Mouse (Mus musculus): Measurements from ENCODE around the gene Atp6v1b1.

Gene Atp6v1b1

DNA sequence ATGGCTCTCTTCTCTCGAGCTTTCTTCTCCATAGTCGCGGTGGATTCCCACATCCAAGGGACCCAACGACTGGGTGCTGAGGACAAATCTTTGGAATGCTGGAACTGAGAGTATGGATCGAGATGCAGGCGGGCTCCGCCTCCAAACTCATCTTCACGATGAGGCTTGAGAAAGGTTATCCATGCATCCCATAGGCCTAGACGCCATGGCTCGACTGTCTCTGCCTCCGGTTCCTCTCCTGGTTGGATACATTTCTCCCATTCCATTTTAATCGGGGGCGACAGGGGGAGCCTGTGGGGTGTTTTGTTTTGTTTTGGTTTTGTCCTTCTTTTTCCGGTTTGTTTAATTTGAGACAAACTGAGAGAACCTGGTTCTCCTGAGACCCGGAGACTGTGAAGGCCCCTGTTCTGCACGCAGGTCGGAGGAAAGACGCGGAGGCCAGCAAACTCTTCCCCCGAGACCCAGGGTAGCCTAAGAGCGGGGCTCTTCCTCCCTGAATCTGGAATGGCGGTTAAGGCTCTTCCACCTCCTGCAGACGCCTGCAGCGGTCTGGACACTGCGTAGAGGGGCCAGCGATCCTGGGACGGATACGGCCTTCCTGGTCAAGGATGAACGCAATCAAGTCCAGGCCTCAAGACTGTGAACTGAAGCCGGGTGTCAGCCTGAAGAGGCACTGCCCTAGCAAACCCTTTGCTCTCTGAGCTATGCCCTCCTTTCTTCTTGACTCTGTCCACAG is 27.2 kb upstream of the Atp6v1b1 start:
- in situ Hi-C loops (cut with MboI, MseI) = no loop called here

- in situ Hi-C loops (cut with MboI, MseI) = no loop called here
Measured at GRCm38 (mm10) chr6:83717026-83717425, 25.8 kb upstream of the Atp6v1b1 start.

- in situ Hi-C loops (cut with MboI, MseI) = no loop called here
Measured at GRCm38 (mm10) chr6:83722526-83722925, 20.3 kb upstream of the Atp6v1b1 start.

- in situ Hi-C loops (cut with MboI, MseI) = no loop called here
Measured at GRCm38 (mm10) chr6:83727178-83727577, 15.6 kb upstream of the Atp6v1b1 start.

DNA sequence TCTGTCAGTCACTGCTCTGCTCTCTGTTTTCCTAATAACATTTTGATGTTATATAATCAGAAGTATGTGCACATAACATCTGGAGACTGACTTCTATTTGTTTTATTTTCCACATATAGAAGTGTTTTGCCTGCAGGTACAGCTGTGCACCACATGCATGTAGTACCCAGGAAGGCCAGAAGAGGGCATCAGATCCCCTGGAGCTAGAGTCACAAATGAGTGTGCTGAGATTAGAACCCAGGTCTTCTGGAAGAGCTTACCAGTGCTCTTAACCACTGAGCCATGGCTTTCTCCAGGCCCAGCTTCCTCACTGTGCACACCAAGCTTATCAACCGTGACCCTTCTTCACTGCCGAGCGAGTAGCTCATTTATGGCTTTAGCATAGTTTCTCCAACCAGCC is 14.3 kb upstream of the Atp6v1b1 start:
- in situ Hi-C loops (cut with MboI, MseI) = no loop called here

DNA sequence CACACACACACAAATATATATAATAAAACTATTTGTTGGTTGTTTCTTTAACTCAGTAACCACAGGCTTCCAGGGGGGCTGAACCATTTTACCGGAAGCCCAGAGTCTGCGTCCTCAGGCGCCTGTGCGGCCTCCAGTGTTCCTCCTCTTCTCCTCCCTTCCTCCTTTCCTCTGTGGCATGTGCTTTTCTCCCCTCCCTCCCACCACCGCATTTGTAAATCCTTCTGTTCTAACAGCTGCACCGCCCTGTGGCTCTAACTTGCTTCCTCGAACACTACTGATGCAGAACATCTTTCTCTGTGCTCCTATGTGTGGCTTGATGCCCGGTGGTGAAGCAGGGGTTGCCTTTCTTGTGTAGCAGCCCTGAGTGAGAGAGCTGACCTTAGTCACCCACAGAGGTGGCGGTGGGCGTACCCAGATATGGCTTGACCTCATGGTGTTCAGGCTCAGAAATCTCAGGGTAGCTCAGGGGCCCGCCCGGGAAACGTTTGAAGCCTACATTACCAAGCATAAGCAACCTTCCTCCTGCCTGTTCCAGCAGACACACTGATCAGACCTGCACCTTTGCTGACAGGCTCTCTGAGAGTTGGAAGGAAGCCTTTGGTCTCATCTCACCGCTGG is 13.3 kb upstream of the Atp6v1b1 start:
- in situ Hi-C loops (cut with MboI, MseI) = no loop called here

GRCm38 (mm10) chr6:83731128-83731527 is 11.7 kb upstream of the Atp6v1b1 start:
- in situ Hi-C loops (cut with MboI, MseI) = no loop called here

DNA sequence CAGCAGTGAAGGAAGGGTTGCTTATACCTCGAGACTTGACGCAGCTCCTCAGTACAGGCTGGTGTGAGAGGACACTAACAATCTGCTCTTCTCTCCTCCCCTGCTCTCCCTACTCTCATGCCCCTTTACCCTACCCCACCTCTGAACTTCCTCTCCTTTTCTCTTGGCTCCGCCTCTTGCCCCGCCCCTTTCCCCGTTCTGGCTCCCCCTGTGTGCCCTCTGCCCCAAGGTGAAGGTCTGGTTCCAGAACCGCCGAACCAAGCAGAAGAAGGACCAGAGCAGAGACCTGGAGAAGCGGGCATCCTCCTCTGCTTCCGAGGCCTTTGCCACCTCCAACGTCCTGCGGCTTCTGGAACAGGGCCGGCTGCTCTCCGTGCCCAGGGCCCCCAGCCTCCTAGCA is 5.5 kb upstream of the Atp6v1b1 start:
- in situ Hi-C loops (cut with MboI, MseI) = no loop called here

DNA sequence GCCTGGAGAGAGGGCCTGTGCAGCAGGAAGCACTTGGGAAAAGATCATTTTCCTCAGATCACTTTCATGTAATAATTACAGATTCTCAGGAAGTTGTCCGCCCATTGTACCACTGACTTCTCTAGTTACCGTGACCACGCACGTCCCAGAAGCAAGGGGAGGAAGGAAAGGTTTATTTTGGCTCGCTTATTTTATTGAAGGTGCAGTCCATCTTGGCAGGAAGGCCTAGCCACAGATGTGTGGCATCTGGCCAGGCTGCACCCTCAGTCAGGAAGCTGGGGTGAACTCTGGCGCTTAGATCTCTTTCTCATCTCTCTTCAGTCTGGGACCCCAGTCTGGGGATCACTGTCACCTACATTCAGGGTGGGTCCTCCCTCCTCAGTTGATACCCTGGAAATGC is 4.2 kb upstream of the Atp6v1b1 start:
- in situ Hi-C loops (cut with MboI, MseI) = no loop called here

DNA sequence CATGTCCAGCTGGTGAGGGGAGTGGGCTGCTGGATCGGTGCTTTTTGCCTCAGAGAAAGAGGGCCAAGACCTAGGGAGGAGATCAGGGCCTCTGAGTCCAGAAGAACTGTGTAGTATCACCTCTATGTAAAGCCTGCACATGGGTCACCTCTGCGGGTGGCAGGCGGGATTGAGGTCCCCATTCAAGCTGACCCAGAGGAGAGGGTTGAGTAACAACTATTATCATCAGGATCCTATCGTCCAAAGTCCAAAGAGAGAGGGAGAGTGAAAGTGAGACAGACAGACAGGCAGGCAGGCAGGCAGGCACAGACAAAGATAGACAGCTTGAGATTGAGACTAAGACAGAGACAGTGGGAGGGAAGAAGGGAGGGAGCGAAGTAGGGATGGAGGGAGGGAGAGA is 422 bp downstream of the Atp6v1b1 start:
- in situ Hi-C loops (cut with MboI, MseI) = loop anchor here in 1 of 2 experiments (5.0 kb wide), 1 partner anchor 56 kb away; no protein-coding TSS in a partner anchor

DNA sequence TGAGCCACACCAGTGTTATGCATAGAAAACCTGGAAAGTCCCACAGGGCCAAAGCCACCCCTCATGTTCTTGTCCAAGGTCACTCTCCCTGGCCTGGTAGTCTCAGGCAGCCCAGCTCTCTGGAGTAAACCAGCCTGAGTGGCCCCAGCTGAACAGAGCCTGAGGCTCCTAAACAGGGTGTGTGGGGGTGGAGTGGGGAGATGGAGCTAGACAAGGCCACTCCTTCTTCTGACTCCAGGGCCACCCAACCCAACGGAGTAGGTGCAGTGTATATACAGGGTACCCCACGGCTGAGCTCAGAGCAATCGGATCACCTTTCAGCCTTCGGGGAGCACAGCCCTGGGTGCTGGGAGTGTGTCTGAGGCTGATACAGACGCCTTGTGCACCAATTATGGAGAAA is 1.3 kb downstream of the Atp6v1b1 start:
- in situ Hi-C loops (cut with MboI, MseI) = loop anchor here in 1 of 2 experiments (5.0 kb wide), 1 partner anchor 57 kb away; no protein-coding TSS in a partner anchor

- in situ Hi-C loops (cut with MboI, MseI) = loop anchor here in 1 of 2 experiments (5.0 kb wide), 1 partner anchor 57 kb away; no protein-coding TSS in a partner anchor
Measured at GRCm38 (mm10) chr6:83744557-83744956, 1.8 kb downstream of the Atp6v1b1 start.

- in situ Hi-C loops (cut with MboI, MseI) = loop anchor here in 1 of 2 experiments (5.0 kb wide), 1 partner anchor 53 kb away; no protein-coding TSS in a partner anchor
Measured at GRCm38 (mm10) chr6:83745466-83745865, 2.7 kb downstream of the Atp6v1b1 start.

- in situ Hi-C loops (cut with MboI, MseI) = loop anchor here in 1 of 2 experiments (5.0 kb wide), 1 partner anchor 57 kb away; no protein-coding TSS in a partner anchor
Measured at GRCm38 (mm10) chr6:83749286-83749685, 6.5 kb downstream of the Atp6v1b1 start.

DNA sequence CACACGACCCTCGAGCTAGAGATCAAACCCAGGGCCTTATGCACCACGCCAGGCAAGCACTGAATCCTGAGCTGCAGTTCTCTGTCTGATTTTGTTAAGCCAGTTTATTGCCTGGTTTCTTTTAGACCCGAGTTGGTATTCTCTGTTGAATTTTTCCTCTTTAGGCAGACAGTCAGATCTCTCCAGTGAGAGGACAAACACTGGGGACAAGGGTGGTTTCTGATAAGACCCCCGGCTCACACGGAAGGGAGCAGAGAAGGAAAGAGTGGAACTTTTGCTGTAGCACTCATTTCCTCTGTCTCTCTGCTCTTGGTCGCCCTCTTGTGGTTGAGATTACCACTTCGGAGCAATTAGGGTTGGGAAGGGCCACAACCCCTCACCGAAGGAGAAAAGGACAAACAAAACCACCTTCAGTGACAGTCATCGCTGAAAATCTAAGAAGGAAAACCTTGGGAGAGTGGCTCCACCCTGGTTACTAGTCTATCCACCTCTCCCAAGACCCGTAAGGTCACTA is 7.4 kb downstream of the Atp6v1b1 start:
- in situ Hi-C loops (cut with MboI, MseI) = no loop called here

DNA sequence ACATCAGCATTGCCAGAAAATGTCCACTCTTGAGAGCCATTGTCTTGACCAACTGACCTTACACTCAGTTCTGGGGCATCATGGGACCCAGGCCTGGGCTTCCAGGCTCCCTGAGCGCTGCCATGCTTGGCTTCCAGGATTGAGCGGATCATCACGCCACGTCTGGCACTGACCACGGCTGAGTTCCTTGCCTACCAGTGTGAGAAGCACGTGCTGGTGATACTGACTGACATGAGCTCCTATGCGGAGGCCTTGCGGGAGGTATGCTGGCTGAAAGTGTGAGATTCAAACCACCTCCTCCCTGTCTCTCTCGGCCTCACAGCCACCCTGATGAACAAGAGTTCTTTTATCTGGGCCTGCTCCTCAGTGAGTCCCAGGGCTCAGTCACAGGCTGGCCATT is 13.3 kb downstream of the Atp6v1b1 start:
- in situ Hi-C loops (cut with MboI, MseI) = no loop called here

DNA sequence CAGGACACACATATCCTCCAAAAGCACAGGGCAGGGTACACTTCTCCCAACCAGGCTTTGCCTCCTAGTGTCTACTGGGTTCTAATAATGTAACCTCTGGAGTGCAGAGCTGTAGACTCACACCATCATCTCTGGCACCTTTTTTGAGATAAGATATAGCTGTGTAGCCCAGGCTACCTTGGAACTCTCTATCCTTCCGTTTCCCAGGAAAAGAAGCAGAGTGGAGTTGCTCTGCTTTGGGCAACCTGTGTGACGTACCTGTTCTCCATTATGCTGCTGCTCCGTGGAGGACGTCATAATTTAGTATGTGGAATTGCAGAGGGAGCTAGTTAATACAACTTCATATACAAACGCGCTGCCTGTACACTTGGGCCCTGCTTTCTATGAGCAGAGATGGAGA is 19.6 kb downstream of the Atp6v1b1 start, which contains the start of gene Ankrd53:
Ankrd53 (plus strand) TSS at position 301 of the 400 bp plus-strand sequence.
- in situ Hi-C loops (cut with MboI, MseI) = no loop called here

DNA sequence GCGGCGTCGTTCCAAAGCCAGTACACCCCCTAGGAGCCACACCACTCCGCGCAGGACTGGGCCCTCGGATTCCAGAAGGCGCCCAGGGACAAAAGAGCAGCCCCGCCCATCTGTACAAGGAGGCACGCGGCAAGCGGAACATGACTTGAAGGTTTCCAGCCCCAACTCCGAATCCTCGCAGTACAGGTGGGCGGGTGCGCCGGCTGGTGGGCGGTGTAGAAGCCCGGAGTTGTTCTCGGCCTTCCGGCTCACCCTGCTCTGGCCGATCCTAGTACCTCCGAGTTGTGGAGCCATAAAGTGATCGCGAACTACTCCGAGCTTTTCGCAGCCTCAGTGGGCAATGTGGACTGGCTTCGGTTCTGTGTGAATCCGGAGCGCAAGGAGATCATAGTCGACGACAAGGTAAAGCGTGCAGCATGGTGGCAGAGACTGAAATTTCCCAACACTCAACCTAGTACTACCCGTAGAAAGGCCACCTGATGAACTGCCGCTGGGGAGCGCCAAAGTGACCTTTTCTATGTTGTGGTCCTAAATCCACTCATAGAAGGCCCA is 20.2 kb downstream of the Atp6v1b1 start:
- in situ Hi-C loops (cut with MboI, MseI) = no loop called here

DNA sequence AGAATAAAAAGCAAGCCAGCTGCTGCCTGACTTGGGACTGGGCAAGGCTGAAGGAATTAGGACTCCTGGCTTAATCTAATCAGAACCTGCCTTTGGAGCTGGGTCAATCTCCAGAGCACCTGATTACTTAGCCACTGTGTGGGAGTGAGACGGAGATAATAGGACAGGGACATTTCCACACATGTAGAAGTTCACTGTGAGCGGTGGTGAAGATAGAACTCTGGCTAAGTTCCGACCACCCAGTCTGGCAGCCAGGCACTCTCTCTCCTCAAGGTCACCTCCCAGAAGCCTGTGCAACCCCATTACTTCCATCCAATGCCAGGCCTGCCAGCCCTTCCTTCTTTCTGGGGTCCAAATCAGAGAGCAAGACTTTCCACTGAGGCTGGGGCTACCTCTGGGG is 24.2 kb downstream of the Atp6v1b1 start:
- in situ Hi-C loops (cut with MboI, MseI) = no loop called here

DNA sequence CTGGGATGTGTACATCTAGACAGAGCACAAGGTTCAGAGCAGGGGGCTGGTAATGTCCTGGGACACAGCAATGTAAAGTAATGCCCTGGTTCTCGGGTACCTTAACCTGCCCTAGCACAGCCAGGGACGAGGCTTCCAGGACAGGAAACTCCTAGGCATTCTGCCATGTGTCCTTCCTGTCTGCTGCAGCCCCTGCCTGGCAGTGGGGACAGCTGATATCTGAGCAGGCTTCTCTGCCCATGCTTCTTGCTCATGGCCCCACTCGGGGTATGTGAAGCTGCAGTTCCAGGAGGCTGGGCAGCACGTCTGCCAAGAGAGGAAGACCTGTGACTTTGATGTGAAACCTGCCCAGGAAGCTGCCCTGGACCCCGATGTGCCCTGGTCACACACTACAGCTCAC is 25.7 kb downstream of the Atp6v1b1 start:
- in situ Hi-C loops (cut with MboI, MseI) = no loop called here

GRCm38 (mm10) chr6:83774126-83774525 is 31.3 kb downstream of the Atp6v1b1 start:
- in situ Hi-C loops (cut with MboI, MseI) = no loop called here

Data from T-helper 17 cell (primary cell).